Mouse (Mus musculus): Measurements from ENCODE around the gene Ccdc80.

DNA sequence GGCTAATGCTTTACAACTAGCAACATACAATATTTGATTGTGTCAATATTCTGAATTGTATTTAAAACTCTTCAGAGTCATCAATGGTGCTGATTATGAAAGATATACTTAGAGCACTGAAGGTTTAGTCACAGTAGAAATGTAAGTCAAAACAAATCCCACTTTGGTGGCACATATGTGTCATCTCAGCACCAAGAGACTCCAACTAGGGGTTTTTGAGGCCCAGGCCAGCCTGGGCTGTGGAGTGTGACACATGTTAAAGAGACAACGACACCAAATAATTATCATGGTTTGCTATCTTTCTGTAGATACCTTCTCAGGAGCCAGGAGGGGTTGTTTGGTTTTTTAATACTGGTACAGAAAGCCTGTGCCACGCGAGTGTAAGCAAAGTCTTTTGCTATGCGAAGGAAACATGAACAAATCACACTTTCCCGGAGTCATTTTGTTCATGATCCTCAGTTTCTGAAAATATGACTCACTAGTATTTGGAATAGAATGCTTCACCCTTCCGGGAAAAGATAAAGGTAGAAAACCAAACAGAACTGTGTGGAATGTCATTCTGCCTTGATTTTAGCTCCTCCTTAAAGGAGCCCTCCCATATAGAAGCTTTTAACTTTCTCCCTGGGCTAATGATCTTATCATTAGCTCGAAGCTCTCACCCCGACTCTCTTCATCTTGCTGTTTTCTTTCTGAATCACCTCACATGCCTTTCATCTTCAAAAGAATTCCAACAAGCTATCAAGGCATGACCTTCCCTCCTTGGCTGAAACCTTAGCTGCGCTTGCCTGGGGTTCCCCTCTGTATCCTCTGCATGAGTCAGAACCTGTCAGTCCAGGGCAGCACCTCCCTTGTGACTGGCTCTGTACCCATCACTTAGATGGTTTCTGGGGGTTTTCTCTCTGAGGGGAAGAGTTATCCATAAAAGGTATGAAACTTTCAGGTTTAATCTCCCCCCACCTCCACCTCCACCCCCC lies 31.3 kb downstream of the Ccdc80 start:
- no peak for TF ChIP-seq CTCF (IDR thresholded peaks at IDR 0.05; ENCODE audit: low read depth)
- no peak for TF ChIP-seq EP300 (IDR thresholded peaks at IDR 0.05; ENCODE audit: low read depth)
